Comparison of ENCODE assay signal across 12 mouse cellular contexts in the genomic region with DNA sequence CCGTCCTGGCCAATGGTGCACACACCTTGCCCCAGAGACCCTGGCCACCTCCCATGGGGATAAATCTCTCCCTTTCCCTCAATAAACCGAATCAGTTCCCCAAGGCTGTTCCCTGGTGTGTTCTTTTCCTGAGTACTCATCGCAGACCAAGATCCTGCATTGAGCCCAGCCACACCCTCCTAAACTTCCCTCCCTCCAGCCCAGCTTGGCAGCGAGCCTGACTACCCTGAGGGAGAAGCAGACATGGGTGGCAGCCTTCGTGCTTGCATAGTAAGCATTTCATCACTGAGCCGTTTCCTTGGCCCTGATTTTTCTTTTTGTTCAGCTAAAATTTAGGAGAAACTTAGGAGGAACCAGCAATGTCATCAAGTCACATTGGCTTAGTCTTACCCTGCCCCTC. TPM values are rescaled to one million over a fixed set of nuclear protein-coding genes. Genes with fewer than 3 reads are reported as not detected.
DNase-seq lines count a peak whose midpoint lies in the region; ATAC-seq lines count a peak whose summit lies in the region.
"Had no signal": no experiment of that assay in that cellular context is flagged by ENCODE, and none has a peak within 500 bp of the region (broad histone marks: within the 10 kb centered on the region; RNA-seq: fewer than 3 reads in every experiment).

No protein-coding gene starts in this region.

- no peak overlapping the region for H3K9ac ChIP-seq in embryonic facial prominence, embryonic 14.5 days (ENCODE audit: low read depth, low read length)
- H3K9ac ChIP-seq: forebrain, embryonic 13.5 days; midbrain, embryonic 12.5 days had no signal

- no peaks in the 10 kb centered on the region for H3K9me3 ChIP-seq in embryonic facial prominence, embryonic 14.5 days (ENCODE audit: control insufficient read depth, low read length)
- H3K9me3 ChIP-seq in embryonic facial prominence, embryonic 10.5 days = no peaks in the 10 kb centered on the region
- H3K9me3 ChIP-seq: forebrain, embryonic 13.5 days; midbrain, embryonic 12.5 days had no signal

- peaks cover 6% of the 10 kb centered on the region; the same call in 1 of the 2 replicates for H3K4me1 ChIP-seq in embryonic facial prominence, embryonic 14.5 days (ENCODE audit: control insufficient read depth, insufficient read depth, low read length)
- H3K4me1 ChIP-seq in embryonic facial prominence, embryonic 10.5 days = peaks cover 13% of the 10 kb centered on the region

- no peak overlapping the region for H3K27ac ChIP-seq in embryonic facial prominence, embryonic 14.5 days (replicated peaks; ENCODE audit: low read depth, low read length)
- no peak overlapping the region for H3K27ac ChIP-seq in embryonic facial prominence, embryonic 10.5 days (replicated peaks)
- H3K27ac ChIP-seq: forebrain, embryonic 13.5 days; midbrain, embryonic 12.5 days had no signal

- H3K27me3 ChIP-seq in embryonic facial prominence, embryonic 14.5 days (replicated peaks; ENCODE audit: control insufficient read depth, insufficient read depth, low read length) = no peaks in the 10 kb centered on the region
- H3K27me3 ChIP-seq in embryonic facial prominence, embryonic 10.5 days (replicated peaks; ENCODE audit: low read depth, poor library complexity, severe bottlenecking) = peaks cover 31% of the 10 kb centered on the region

- no peak overlapping the region for H3K4me2 ChIP-seq in embryonic facial prominence, embryonic 14.5 days (ENCODE audit: low read depth, low read length)
- H3K4me2 ChIP-seq: forebrain, embryonic 13.5 days; midbrain, embryonic 12.5 days had no signal

- H3K4me3 ChIP-seq in embryonic facial prominence, embryonic 14.5 days (ENCODE audit: low read depth, low read length) = no peak overlapping the region
- no peak overlapping the region for H3K4me3 ChIP-seq in embryonic facial prominence, embryonic 10.5 days
- H3K4me3 ChIP-seq: forebrain, embryonic 13.5 days; midbrain, embryonic 12.5 days had no signal

- H3K36me3 ChIP-seq in embryonic facial prominence, embryonic 14.5 days (ENCODE audit: control insufficient read depth, insufficient read depth, low read length) = no peaks in the 10 kb centered on the region
- no peaks in the 10 kb centered on the region for H3K36me3 ChIP-seq in embryonic facial prominence, embryonic 10.5 days (replicated peaks)
- H3K36me3 ChIP-seq: midbrain, embryonic 12.5 days had no signal

- 39% methylated on average over 6 of the region's 6 CpGs for WGBS in embryonic facial prominence, embryonic 14.5 days
- 69% methylated on average over 6 of the region's 6 CpGs for WGBS in embryonic facial prominence, embryonic 10.5 days

- intact Hi-C loops in heart, postnatal 10 days (cut with DNase I) = no loop called here
- intact Hi-C loops in left cerebral cortex, postnatal 14 days (cut with DNase I) = no loop called here

- DNase-seq in embryonic facial prominence, embryonic 14.5 days (ENCODE audit: low spot score) = peak; percentile 77
- DNase-seq in embryonic facial prominence, embryonic 10.5 days (ENCODE audit: low spot score) = no peak
- peak; percentile 83 for DNase-seq in 3T3-L1 (ENCODE audit: low read depth, low spot score)
- peak; percentile 43 to 49 for DNase-seq in heart, postnatal 10 days
- peak; percentile 79 for DNase-seq in lung, postnatal 10 days
- no peak for DNase-seq in right cerebral cortex, postnatal 36 days (ENCODE audit: low spot score in 2 of 2)
- DNase-seq in left cerebral cortex, postnatal 14 days (ENCODE audit: low spot score in 2 of 2) = no peak
- DNase-seq in testis, postnatal 10 days (ENCODE audit: low spot score) = no peak
- DNase-seq: B cell, adult 2 months; cerebellum, postnatal 14 days had no signal

- ATAC-seq in embryonic facial prominence, embryonic 14.5 days (ENCODE audit: low read depth) = no peak
- ATAC-seq: forebrain, embryonic 13.5 days had no signal

RNA-seq across cellular contexts. Expression of a gene that starts 1.6 kb away (rescaled TPM):
- 58.3 and 113 TPM in 2 replicates for polyA plus RNA-seq in embryonic facial prominence, embryonic 14.5 days (2014; fragmentation: Nextera tagmentation; extraction: Ambion mirVana)
- polyA plus RNA-seq in embryonic facial prominence, embryonic 10.5 days (2016; fragmentation: Nextera tagmentation; extraction: Ambion mirVana) = 2.6 and 2.9 TPM in 2 replicates
- 10 to 100 TPM in 1 of 2 experiments, 1 to 10 TPM in 1; 8.3 to 14.4 TPM for total RNA-seq in heart, postnatal 10 days (2021)
- 1 to 10 TPM; 1.5 to 3.0 TPM for total RNA-seq in left cerebral cortex, postnatal 14 days (2021)
- polyA plus RNA-seq: forebrain, embryonic 13.5 days had no signal

RNA-seq across cellular contexts. Expression of a gene that starts 6.4 kb away (rescaled TPM):
- polyA plus RNA-seq in embryonic facial prominence, embryonic 14.5 days (2014; fragmentation: Nextera tagmentation; extraction: Ambion mirVana) = 23.5 and 27.0 TPM in 2 replicates
- 12.8 and 16.0 TPM in 2 replicates for polyA plus RNA-seq in embryonic facial prominence, embryonic 10.5 days (2016; fragmentation: Nextera tagmentation; extraction: Ambion mirVana)
- total RNA-seq in heart, postnatal 10 days (2021) = 1 to 10 TPM; 3.2 to 4.1 TPM
- total RNA-seq in left cerebral cortex, postnatal 14 days (2021) = 1 to 10 TPM; 5.7 to 7.8 TPM

RNA-seq across cellular contexts. Expression of a gene that starts 12.3 kb away (rescaled TPM):
- polyA plus RNA-seq in embryonic facial prominence, embryonic 14.5 days (2014; fragmentation: Nextera tagmentation; extraction: Ambion mirVana) = 16.5 and 16.6 TPM in 2 replicates
- 27.2 and 31.2 TPM in 2 replicates for polyA plus RNA-seq in embryonic facial prominence, embryonic 10.5 days (2016; fragmentation: Nextera tagmentation; extraction: Ambion mirVana)
- total RNA-seq in heart, postnatal 10 days (2021) = 1 to 10 TPM; 1.4 to 1.7 TPM
- total RNA-seq in left cerebral cortex, postnatal 14 days (2021) = 10 to 100 TPM; 92.2 to 99.5 TPM

RNA-seq across cellular contexts. Expression of a gene that starts 19.8 kb away (rescaled TPM):
- polyA plus RNA-seq in embryonic facial prominence, embryonic 14.5 days (2014; fragmentation: Nextera tagmentation; extraction: Ambion mirVana) = 46.5 and 50.7 TPM in 2 replicates
- polyA plus RNA-seq in embryonic facial prominence, embryonic 10.5 days (2016; fragmentation: Nextera tagmentation; extraction: Ambion mirVana) = 56.8 and 58.9 TPM in 2 replicates
- 10 to 100 TPM in 1 of 2 experiments, 1 to 10 TPM in 1; 9.7 to 10.1 TPM for total RNA-seq in heart, postnatal 10 days (2021)
- 10 to 100 TPM; 57.2 to 60.1 TPM for total RNA-seq in left cerebral cortex, postnatal 14 days (2021)

RNA-seq across cellular contexts. Expression of a gene that starts 20.0 kb away (rescaled TPM):
- polyA plus RNA-seq in embryonic facial prominence, embryonic 14.5 days (2014; fragmentation: Nextera tagmentation; extraction: Ambion mirVana) = 139 and 145 TPM in 2 replicates
- polyA plus RNA-seq in embryonic facial prominence, embryonic 10.5 days (2016; fragmentation: Nextera tagmentation; extraction: Ambion mirVana) = 119 and 124 TPM in 2 replicates
- total RNA-seq in heart, postnatal 10 days (2021) = 10 to 100 TPM; 38.1 to 40.6 TPM
- total RNA-seq in left cerebral cortex, postnatal 14 days (2021) = 10 to 100 TPM; 26.8 to 30.2 TPM

Comparison
In these comparisons a context has a peak if more than half of its experiments do, and no peak if none do; other contexts are left out.
1. DNase-seq: peak in embryonic facial prominence, embryonic 14.5 days (single experiment), 3T3-L1 (single experiment), heart, postnatal 10 days (2 of 2) and lung, postnatal 10 days (single experiment); none in embryonic facial prominence, embryonic 10.5 days (single experiment), right cerebral cortex, postnatal 36 days (0 of 2), left cerebral cortex, postnatal 14 days (0 of 2) and testis, postnatal 10 days (single experiment).
2. RNA of a gene that starts 12.3 kb away (total RNA-seq): 92.2 to 99.5 TPM in left cerebral cortex, postnatal 14 days; 1.4 to 1.7 TPM in heart, postnatal 10 days; every median in the first group is over 10 times any median in the second.